Comparison of ENCODE assay signal across 27 mouse cellular contexts in the genomic region with DNA sequence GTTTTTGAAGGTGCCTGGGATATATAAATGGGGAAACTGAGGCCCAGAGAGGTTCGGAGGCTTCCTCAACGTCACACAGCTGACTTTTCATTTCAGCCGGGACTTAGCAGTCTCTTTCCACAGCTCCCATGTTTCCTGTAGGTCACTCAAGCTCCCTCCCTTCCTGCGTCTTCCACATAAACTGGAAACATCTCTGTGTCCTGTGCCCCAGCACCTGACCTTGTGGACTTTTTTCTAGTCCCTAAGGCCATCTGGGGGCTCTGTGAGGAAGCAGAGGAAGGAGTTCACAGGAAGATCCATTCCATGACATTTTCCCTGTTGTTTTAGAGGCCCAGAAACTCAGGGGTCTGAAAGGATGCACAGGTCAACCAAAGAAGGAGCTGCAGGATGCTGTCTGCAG. TPM values are rescaled to one million over a fixed set of nuclear protein-coding genes. Genes with fewer than 3 reads are reported as not detected.
DNase-seq lines count a peak whose midpoint lies in the region; ATAC-seq and TF ChIP-seq lines count a peak whose summit lies in the region.
"Had no signal": no experiment of that assay in that cellular context is flagged by ENCODE, and none has a peak within 500 bp of the region (broad histone marks: within the 10 kb centered on the region; RNA-seq: fewer than 3 reads in every experiment).

No protein-coding gene starts in this region.

- intact Hi-C loops in heart, postnatal 10 days (cut with DNase I): no loop called here

- no peak for DNase-seq in heart, adult 8-10 months (ENCODE audit: low spot score)
- DNase-seq in heart, postnatal 10 days: peak; percentile 3 to 7
- DNase-seq in heart, embryonic 10.5 days (ENCODE audit: low spot score): no peak
- peak; percentile 12 for DNase-seq in ZHBTc4 (ENCODE audit: low read depth, low spot score)
- DNase-seq in kidney, postnatal 14 days: peak; percentile 59
- DNase-seq in lung, adult 2 months: no peak
- DNase-seq: adrenal gland, adult 8-10 months; cerebellum, adult 9-10 months; gastrocnemius, postnatal 10 days; liver; thymus, postnatal 25 days had no signal

- H3K27me3 ChIP-seq in heart, embryonic 12.5 days (replicated peaks): no peaks in the 10 kb centered on the region
- no peaks in the 10 kb centered on the region for H3K27me3 ChIP-seq in heart, embryonic 10.5 days (ENCODE audit: insufficient read depth, poor library complexity, severe bottlenecking)
- H3K27me3 ChIP-seq: intestine, embryonic 15.5 days; neural tube, embryonic 13.5 days had no signal

- H3K36me3 ChIP-seq in heart, embryonic 12.5 days: no peaks in the 10 kb centered on the region
- no peaks in the 10 kb centered on the region for H3K36me3 ChIP-seq in heart, embryonic 10.5 days
- H3K36me3 ChIP-seq: embryonic facial prominence, embryonic 10.5 days; forebrain, embryonic 15.5 days; hindbrain, embryonic 10.5 days; intestine, embryonic 15.5 days; limb, embryonic 10.5 days; midbrain, embryonic 10.5 days; neural tube, embryonic 13.5 days had no signal

- H3K4me2 ChIP-seq in heart, embryonic 12.5 days: no peak overlapping the region
- H3K4me2 ChIP-seq: forebrain, embryonic 15.5 days; intestine, embryonic 15.5 days; neural tube, embryonic 13.5 days had no signal

- H3K9me3 ChIP-seq in heart, embryonic 12.5 days (replicated peaks): 0 out of 2 replicates have a peak, but pooled peaks cover 5% of the 10 kb centered on the region
- H3K9me3 ChIP-seq in heart, embryonic 10.5 days: no peaks in the 10 kb centered on the region
- H3K9me3 ChIP-seq: embryonic facial prominence, embryonic 10.5 days; forebrain, embryonic 15.5 days; intestine, embryonic 15.5 days; limb, embryonic 10.5 days; neural tube, embryonic 13.5 days had no signal

- TF ChIP-seq POLR2A in lung, adult 2 months (IDR thresholded peaks at IDR 0.05; ENCODE audit: borderline replicate concordance, extremely low read depth, low read depth, low read length): no peak

- TF ChIP-seq CTCF in lung, adult 2 months (IDR thresholded peaks at IDR 0.05; ENCODE audit: insufficient read depth, low read length): no peak

- no peak overlapping the region for H3K9ac ChIP-seq in heart, embryonic 12.5 days
- H3K9ac ChIP-seq: forebrain, embryonic 15.5 days; intestine, embryonic 15.5 days; neural tube, embryonic 13.5 days had no signal

- H3K4me1 ChIP-seq in heart, embryonic 12.5 days (replicated peaks): peaks cover 18% of the 10 kb centered on the region
- peaks cover 6% of the 10 kb centered on the region for H3K4me1 ChIP-seq in heart, embryonic 10.5 days
- no peaks in the 10 kb centered on the region; the same call in 1 of the 2 replicates for H3K4me1 ChIP-seq in lung, adult 2 months (ENCODE audit: control insufficient read depth, insufficient read depth, low read length)

- WGBS in heart, embryonic 12.5 days: 68% methylated on average over 4 of the region's 4 CpGs
- 70% methylated on average over 4 of the region's 4 CpGs for WGBS in heart, embryonic 10.5 days
- 51% methylated on average over 4 of the region's 4 CpGs for WGBS in lung, adult 2 months

- H3K4me3 ChIP-seq in heart, embryonic 12.5 days: no peak overlapping the region
- no peak overlapping the region for H3K4me3 ChIP-seq in heart, embryonic 10.5 days
- H3K4me3 ChIP-seq in lung, adult 2 months (replicated peaks; ENCODE audit: extremely low read depth, low read depth, low read length): no peak overlapping the region
- H3K4me3 ChIP-seq: embryonic facial prominence, embryonic 10.5 days; forebrain, embryonic 15.5 days; hindbrain, embryonic 10.5 days; intestine, embryonic 15.5 days; layer of hippocampus, adult 2 months; limb, embryonic 10.5 days; midbrain, embryonic 10.5 days; myocyte; neural tube, embryonic 13.5 days had no signal

- H3K27ac ChIP-seq in heart, embryonic 12.5 days (ENCODE audit: poor library complexity, severe bottlenecking): peak overlapping the region; percentile 10; the same call in 1 of the 2 replicates
- H3K27ac ChIP-seq in heart, embryonic 10.5 days: no peak overlapping the region
- H3K27ac ChIP-seq: embryonic facial prominence, embryonic 10.5 days; forebrain, embryonic 15.5 days; hindbrain, embryonic 10.5 days; intestine, embryonic 15.5 days; layer of hippocampus, adult 2 months; limb, embryonic 10.5 days; macrophage; midbrain, embryonic 10.5 days; neural tube, embryonic 13.5 days had no signal

- ATAC-seq in heart, embryonic 12.5 days (ENCODE audit: insufficient number of reproducible peaks, low FRiP score): 0 out of 2 replicates have a peak, but pooled peaks have one; percentile 20
- ATAC-seq: forebrain, embryonic 15.5 days; hindbrain, embryonic 16.5 days; intestine, embryonic 15.5 days; midbrain, embryonic 16.5 days had no signal

RNA-seq across cellular contexts. Expression of a gene that starts 16.8 kb away (rescaled TPM):
- polyA plus RNA-seq in heart, embryonic 12.5 days (2016; fragmentation: Nextera tagmentation; extraction: Ambion mirVana): 0.46 and 0.52 TPM in 2 replicates
- total RNA-seq in heart, adult 8-10 months (2022): not detected
- not detected for total RNA-seq in heart, postnatal 10 days (2021)
- 0.67 and 0.78 TPM in 2 replicates for polyA plus RNA-seq in heart, embryonic 10.5 days (2016; fragmentation: Nextera tagmentation; extraction: Ambion mirVana)
- 1.4 and 1.5 TPM in 2 replicates for polyA plus RNA-seq in lung, adult 2 months (2012; rRNA removed)
- total RNA-seq: adrenal gland, adult 8-10 months; gastrocnemius, postnatal 10 days; granulocyte monocyte progenitor cell, adult 5-6 weeks had no signal
- polyA plus RNA-seq: liver, embryonic 16.5 days; macrophage; spleen, adult 2 months had no signal

Comparison
In these comparisons a context has a peak if more than half of its experiments do, and no peak if none do; other contexts are left out.
1. DNase-seq: peak in heart, postnatal 10 days (2 of 2), ZHBTc4 (single experiment) and kidney, postnatal 14 days (single experiment); none in heart, adult 8-10 months (single experiment), heart, embryonic 10.5 days (single experiment) and lung, adult 2 months (single experiment).